Mouse (Mus musculus): ENCODE measurements around the gene Narfl. TPM values are rescaled to one million over a fixed set of nuclear protein-coding genes. Genes with fewer than 3 reads are reported as not detected.

Narfl gene
- polyA plus RNA-seq, 1 experiment from 2014 or later: 25.7 TPM

GRCm38 (mm10) chr17:25827011-25827410 lies 53.4 kb downstream of the Narfl start:
- H3K36me3 ChIP-seq: peaks cover 45% of the 10 kb centered on the region
- H3K9me3 ChIP-seq: no peaks in the 10 kb centered on the region
- peaks cover 65% of the 10 kb centered on the region for H3K4me1 ChIP-seq
- no peak overlapping the region; the same call in 1 of the 2 replicates for H3K9ac ChIP-seq
- H3K4me3 ChIP-seq: no peak overlapping the region
- peaks cover 7% of the 10 kb centered on the region for H3K27me3 ChIP-seq
- no peak overlapping the region for H3K27ac ChIP-seq
- WGBS: 96% methylated on average over 13 of the region's 13 CpGs
- no peak for ATAC-seq (ENCODE audit: low FRiP score, low read depth)
- 0 out of 2 replicates have a peak overlapping the region, but pooled peaks have one; percentile 1 for H3K4me2 ChIP-seq (replicated peaks)

GRCm38 (mm10) chr17:25827546-25828222 lies 54.1 kb downstream of the Narfl start:
- H3K36me3 ChIP-seq: peaks cover 45% of the 10 kb centered on the region
- peaks cover 67% of the 10 kb centered on the region for H3K4me1 ChIP-seq
- peak overlapping the region; percentile 84; the same call in 1 of the 2 replicates for H3K4me2 ChIP-seq (replicated peaks)
- 89% methylated on average over 22 of the region's 22 CpGs for WGBS
- H3K9ac ChIP-seq: peak overlapping the region; percentile 31
- H3K9me3 ChIP-seq: no peaks in the 10 kb centered on the region
- H3K27me3 ChIP-seq: 0 out of 2 replicates have a peak, but pooled peaks cover under 1% of the 10 kb centered on the region
- no peak for ATAC-seq (ENCODE audit: low FRiP score, low read depth)
- 0 out of 2 replicates have a peak overlapping the region, but pooled peaks have one; percentile 88 for H3K4me3 ChIP-seq
- H3K27ac ChIP-seq: no peak overlapping the region

GRCm38 (mm10) chr17:25828223-25828594 lies 54.6 kb downstream of the Narfl start:
- Histone ChIP-seq H3K9ac (peak overlapping the region; percentile 81), H3K9me3 (no peaks in the 10 kb centered on the region), H3K36me3 (peaks cover 45% of the 10 kb centered on the region), H3K4me2 (replicated peaks) (peak overlapping the region; percentile 84), H3K4me1 (peaks cover 64% of the 10 kb centered on the region), H3K27ac (peak overlapping the region; percentile 88; the same call in 1 of the 2 replicates), H3K4me3 (peak overlapping the region; percentile 88), H3K27me3 (no peaks in the 10 kb centered on the region)
- 82% methylated on average over 8 of the region's 8 CpGs for WGBS
- no peak for ATAC-seq (ENCODE audit: low FRiP score, low read depth)

- peak within 1 kb of the TSS; percentile 81 for H3K9ac ChIP-seq
- peak; percentile 41 for ATAC-seq (ENCODE audit: low FRiP score, low read depth)
- peaks cover 67% of the 10 kb centered on the region for H3K4me1 ChIP-seq
- no peaks in the 10 kb centered on the region for H3K27me3 ChIP-seq
- peak within 1 kb of the TSS; percentile 88 for H3K4me3 ChIP-seq
- no peaks in the 10 kb centered on the region for H3K9me3 ChIP-seq
- peaks cover 45% of the 10 kb centered on the region for H3K36me3 ChIP-seq
- WGBS: under 1% methylated on average over 32 of the region's 32 CpGs
- H3K4me2 ChIP-seq (replicated peaks): peak within 1 kb of the TSS; percentile 84
- peak within 1 kb of the TSS; percentile 88 for H3K27ac ChIP-seq
These were observed 55.4 kb downstream of the Narfl start, which contains the start of gene Jmjd8 for GRCm38 (mm10) chr17:25828712-25829557. Gene Jmjd8 (plus strand): TSS chr17:25828867.

- Histone ChIP-seq H3K9me3 (no peaks in the 10 kb centered on the region), H3K27ac (peak overlapping the region; percentile 88), H3K36me3 (peaks cover 46% of the 10 kb centered on the region), H3K4me1 (peaks cover 67% of the 10 kb centered on the region), H3K9ac (peak overlapping the region; percentile 81), H3K4me2 (replicated peaks) (peak overlapping the region; percentile 84), H3K27me3 (no peaks in the 10 kb centered on the region), H3K4me3 (peak overlapping the region; percentile 88)
- ATAC-seq (ENCODE audit: low FRiP score, low read depth): no peak
- 37% methylated on average over 8 of the region's 8 CpGs for WGBS
These were observed 56.0 kb downstream of the Narfl start for GRCm38 (mm10) chr17:25829558-25830017.

- Histone ChIP-seq H3K9me3 (no peaks in the 10 kb centered on the region), H3K4me1 (peaks cover 67% of the 10 kb centered on the region), H3K27ac (no peak overlapping the region), H3K9ac (peak overlapping the region; percentile 81; the same call in 1 of the 2 replicates), H3K27me3 (no peaks in the 10 kb centered on the region), H3K36me3 (peaks cover 53% of the 10 kb centered on the region), H3K4me3 (peak overlapping the region; percentile 88), H3K4me2 (replicated peaks) (peak overlapping the region; percentile 98)
- 85% methylated on average over 4 of the region's 4 CpGs for WGBS
- ATAC-seq (ENCODE audit: low FRiP score, low read depth): no peak
These were observed 56.7 kb downstream of the Narfl start for GRCm38 (mm10) chr17:25830200-25830753.

- H3K4me2 ChIP-seq (replicated peaks): peak overlapping the region; percentile 98
- no peak overlapping the region for H3K27ac ChIP-seq
- no peak for ATAC-seq (ENCODE audit: low FRiP score, low read depth)
- WGBS: 90% methylated on average over 14 of the region's 14 CpGs
- no peaks in the 10 kb centered on the region for H3K27me3 ChIP-seq
- H3K9ac ChIP-seq: 0 out of 2 replicates have a peak overlapping the region, but pooled peaks have one; percentile 91
- peak overlapping the region; percentile 88 for H3K4me3 ChIP-seq
- no peaks in the 10 kb centered on the region for H3K9me3 ChIP-seq
- peaks cover 68% of the 10 kb centered on the region for H3K4me1 ChIP-seq
- H3K36me3 ChIP-seq: peaks cover 52% of the 10 kb centered on the region
These were observed 57.3 kb downstream of the Narfl start for GRCm38 (mm10) chr17:25830806-25831431.

GRCm38 (mm10) chr17:25831451-25832281 lies 58.1 kb downstream of the Narfl start:
- peaks cover 45% of the 10 kb centered on the region for H3K36me3 ChIP-seq

GRCm38 (mm10) chr17:25832436-25833290 lies 59.1 kb downstream of the Narfl start:
- H3K4me2 ChIP-seq (replicated peaks): peak overlapping the region; percentile 98
- H3K9ac ChIP-seq: peak overlapping the region; percentile 91
- H3K27ac ChIP-seq: peak overlapping the region; percentile 92
- H3K4me1 ChIP-seq: peaks cover 79% of the 10 kb centered on the region
- H3K9me3 ChIP-seq: no peaks in the 10 kb centered on the region
- H3K36me3 ChIP-seq: peaks cover 38% of the 10 kb centered on the region
- under 1% methylated on average over 77 of the region's 77 CpGs for WGBS
- H3K27me3 ChIP-seq: no peaks in the 10 kb centered on the region
- H3K4me3 ChIP-seq: peak overlapping the region; percentile 88
- peak; percentile 90 for ATAC-seq (ENCODE audit: low FRiP score, low read depth)

More at GRCm38 (mm10) chr17:25831451-25832281, 58.1 kb downstream of the Narfl start:
- no peak for ATAC-seq (ENCODE audit: low FRiP score, low read depth)
- H3K27me3 ChIP-seq: no peaks in the 10 kb centered on the region
- H3K4me2 ChIP-seq (replicated peaks): peak overlapping the region; percentile 98
- peak overlapping the region; percentile 88 for H3K4me3 ChIP-seq
- peak overlapping the region; percentile 91 for H3K9ac ChIP-seq
- peaks cover 76% of the 10 kb centered on the region for H3K4me1 ChIP-seq
- no peaks in the 10 kb centered on the region for H3K9me3 ChIP-seq
- H3K27ac ChIP-seq: peak overlapping the region; percentile 86; the same call in 1 of the 2 replicates
- WGBS: 61% methylated on average over 21 of the region's 21 CpGs
